Mouse (Mus musculus) hindbrain, embryonic 16.5 days (tissue): ENCODE measurements around the gene Sirt5. TPM values are rescaled to one million over a fixed set of nuclear protein-coding genes. Genes with fewer than 3 reads are reported as not detected.

Experiments used
- ATAC-seq: fragments of 200-750 bp; cut with Nextera tagmentation; 2 replicates; pipeline ENCODE4 v1.8.0; 2017; ENCODE audit warnings: moderate TSS enrichment, moderate library complexity
- H3K27ac ChIP-seq: fragments of 300-500 bp; sonication (generic); 2 replicates; pipeline ENCODE4 v1.5.1; 2014; ENCODE audit warnings: low read depth, mild to moderate bottlenecking, control low read depth, low read length, moderate library complexity
- H3K27me3 ChIP-seq: fragments of 300-500 bp; sonication (generic); replicated peaks from 2 replicates; pipeline ENCODE4 v1.6.1; 2014; ENCODE audit warnings: low read length; ENCODE audit not compliant: control insufficient read depth, insufficient read depth
- H3K36me3 ChIP-seq: fragments of 300-500 bp; sonication (generic); 2 replicates; pipeline ENCODE4 v1.6.1; 2014; ENCODE audit warnings: mild to moderate bottlenecking, low read length, moderate library complexity, mixed read lengths; ENCODE audit not compliant: control insufficient read depth, insufficient read depth
- H3K4me1 ChIP-seq: fragments of 300-500 bp; sonication (generic); 2 replicates; pipeline ENCODE4 v1.6.1; 2014; ENCODE audit warnings: low read depth, low read length; ENCODE audit not compliant: control insufficient read depth, insufficient read depth
- H3K4me2 ChIP-seq: fragments of 300-500 bp; sonication (generic); 2 replicates; pipeline ENCODE4 v1.6.1; 2014; ENCODE audit warnings: mild to moderate bottlenecking, low read length, control low read depth, moderate library complexity
- H3K4me3 ChIP-seq: fragments of 300-500 bp; sonication (generic); 2 replicates; pipeline ENCODE4 v1.5.1; 2014; ENCODE audit warnings: mild to moderate bottlenecking, low read length, control low read depth, moderate library complexity
- H3K9ac ChIP-seq: fragments of 300-500 bp; sonication (generic); 2 replicates; pipeline ENCODE4 v1.6.1; 2014; ENCODE audit warnings: low read depth, mild to moderate bottlenecking, control low read depth, low read length, moderate library complexity
- H3K9me3 ChIP-seq: fragments of 300-500 bp; sonication (generic); 2 replicates; pipeline ENCODE4 v1.6.1; 2014; ENCODE audit warnings: mild to moderate bottlenecking, low read length, moderate library complexity; ENCODE audit not compliant: control insufficient read depth
- WGBS: fragments of 180-500 bp; shearing (Covaris S2); extraction: QIAGEN DNeasy Blood & Tissue Kit; methylation state at CpG from one replicate; pipeline ENCODE4 v1.1.7; 2014; 5-methylcytosine and 5-hydroxymethylcytosine counted together
- polyA plus RNA-seq: library from polyadenylated mRNA; unstranded; fragments of >200 nt; fragmentation: Nextera tagmentation; extraction: Ambion mirVana; gene quantifications from 2 replicates; pipeline ENCODE4 v1.2.1, GENCODE M21; 2015

Sirt5 gene
- polyA plus RNA-seq, 1 experiment from 2014 or later, result 33.8 TPM

DNA sequence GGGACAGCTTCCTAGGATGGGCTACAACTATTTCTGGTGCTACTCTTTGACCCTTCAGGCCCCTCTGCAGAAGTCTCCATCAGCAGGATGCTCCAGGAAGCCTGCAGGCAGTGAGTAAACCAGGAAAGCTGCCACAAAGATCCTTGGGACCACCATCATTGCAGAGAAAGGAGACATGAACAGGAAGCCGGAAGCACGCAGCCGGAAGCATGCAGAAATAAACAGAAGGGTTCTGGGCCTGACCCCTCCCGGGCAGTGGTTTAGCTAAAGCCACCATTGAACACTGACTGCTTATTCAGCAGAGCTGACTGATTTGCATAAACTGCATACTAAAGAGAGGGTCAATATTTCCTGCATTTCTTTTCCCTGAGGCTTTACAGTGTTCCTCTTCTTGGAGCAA is 26.7 kb upstream of the Sirt5 start:
- peak; percentile 58; the same call in 1 of the 2 replicates for ATAC-seq
- H3K4me1 ChIP-seq, result no peaks in the 10 kb centered on the region
- no peak overlapping the region for H3K9ac ChIP-seq
- no peak overlapping the region for H3K4me2 ChIP-seq
- no peak overlapping the region for H3K27ac ChIP-seq
- WGBS, result 56% methylated on average over 4 of the region's 4 CpGs
- no peaks in the 10 kb centered on the region for H3K36me3 ChIP-seq
- H3K9me3 ChIP-seq, result no peaks in the 10 kb centered on the region
- H3K4me3 ChIP-seq, result no peak overlapping the region
- H3K27me3 ChIP-seq, result no peaks in the 10 kb centered on the region

DNA sequence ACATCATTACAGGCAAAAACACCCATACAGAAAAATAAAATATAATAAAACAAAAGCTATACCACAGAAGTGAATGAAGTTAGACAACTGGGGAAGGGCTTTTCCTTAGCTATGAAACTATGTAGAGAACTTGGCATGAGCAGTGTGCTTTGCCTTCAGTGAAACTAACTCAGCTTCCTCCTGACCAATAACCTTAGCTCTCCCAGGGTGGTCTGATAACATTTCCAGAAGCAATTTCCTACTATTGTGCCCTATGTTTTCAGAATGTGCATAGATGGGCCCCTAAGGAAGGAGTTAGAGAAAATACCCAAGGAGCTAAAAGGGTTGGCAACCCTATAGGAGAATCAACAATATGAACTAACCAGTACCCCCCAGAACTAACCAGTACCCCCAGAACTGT is 18.5 kb upstream of the Sirt5 start:
- Histone ChIP-seq H3K4me3 (no peak overlapping the region), H3K9me3 (no peaks in the 10 kb centered on the region), H3K27ac (no peak overlapping the region), H3K36me3 (no peaks in the 10 kb centered on the region), H3K27me3 (no peaks in the 10 kb centered on the region), H3K9ac (no peak overlapping the region), H3K4me2 (no peak overlapping the region), H3K4me1 (no peaks in the 10 kb centered on the region)
- no peak for ATAC-seq

DNA sequence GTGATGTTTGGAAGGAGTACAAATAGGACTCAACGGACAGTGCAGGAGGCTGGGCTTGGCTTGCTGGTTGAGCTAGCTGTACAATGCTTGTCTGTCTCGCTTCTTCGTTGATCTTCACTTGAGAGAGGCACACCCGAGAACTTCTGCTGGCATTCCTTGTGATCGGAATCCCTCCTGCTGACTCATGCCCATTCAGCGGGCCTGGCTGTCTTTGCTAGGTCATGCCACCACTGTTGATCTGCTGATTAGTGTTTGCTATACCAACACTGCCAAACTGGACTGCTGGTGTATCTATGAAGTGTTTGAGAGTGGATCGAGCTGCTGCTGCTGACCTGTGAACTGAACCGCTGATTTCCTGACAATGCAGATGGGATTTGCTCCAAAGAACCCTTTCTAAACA is 15.9 kb upstream of the Sirt5 start:
- Histone ChIP-seq H3K36me3 (no peaks in the 10 kb centered on the region), H3K4me3 (no peak overlapping the region), H3K27ac (no peak overlapping the region), H3K4me2 (no peak overlapping the region), H3K27me3 (no peaks in the 10 kb centered on the region), H3K9me3 (no peaks in the 10 kb centered on the region), H3K4me1 (no peaks in the 10 kb centered on the region), H3K9ac (no peak overlapping the region)
- 80% methylated on average over 8 of the region's 8 CpGs for WGBS
- no peak for ATAC-seq

DNA sequence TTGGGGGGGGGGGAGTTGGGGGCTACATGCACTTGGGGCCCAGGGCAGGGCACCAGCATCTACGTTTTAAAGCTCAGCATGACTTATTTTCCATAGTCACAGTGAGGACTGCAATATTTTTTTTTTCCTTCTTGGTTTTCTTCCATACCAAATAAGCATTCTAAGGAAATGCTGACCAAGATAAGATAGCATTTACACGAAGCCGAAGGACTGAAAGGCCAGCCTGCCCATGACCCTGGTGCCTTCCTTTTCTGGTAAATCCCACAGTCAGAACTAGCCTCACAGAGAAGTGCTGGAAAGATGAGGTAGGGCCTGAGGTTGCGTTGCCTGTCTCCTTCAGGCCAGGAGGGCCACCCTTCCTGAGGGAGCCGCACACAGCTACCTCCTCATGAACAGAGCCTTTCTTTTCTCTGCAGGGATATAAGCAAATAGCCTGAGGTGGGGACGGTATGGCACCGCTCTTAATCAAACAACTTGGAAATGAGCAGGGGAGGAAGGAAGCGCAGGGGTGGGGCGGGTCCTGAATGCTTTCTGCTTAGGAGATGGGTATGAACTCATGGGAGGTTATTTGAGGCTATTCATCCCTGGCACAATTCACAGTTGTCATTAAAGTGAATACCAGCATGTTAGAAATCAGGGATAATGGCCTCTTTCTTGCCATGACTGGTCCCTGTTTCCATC is 14.7 kb upstream of the Sirt5 start:
- Histone ChIP-seq H3K27ac (no peak overlapping the region), H3K4me3 (no peak overlapping the region), H3K9me3 (no peaks in the 10 kb centered on the region), H3K9ac (no peak overlapping the region), H3K27me3 (no peaks in the 10 kb centered on the region), H3K4me1 (no peaks in the 10 kb centered on the region), H3K36me3 (no peaks in the 10 kb centered on the region), H3K4me2 (no peak overlapping the region)
- ATAC-seq, result no peak
- WGBS, result 80% methylated on average over 9 of the region's 9 CpGs

DNA sequence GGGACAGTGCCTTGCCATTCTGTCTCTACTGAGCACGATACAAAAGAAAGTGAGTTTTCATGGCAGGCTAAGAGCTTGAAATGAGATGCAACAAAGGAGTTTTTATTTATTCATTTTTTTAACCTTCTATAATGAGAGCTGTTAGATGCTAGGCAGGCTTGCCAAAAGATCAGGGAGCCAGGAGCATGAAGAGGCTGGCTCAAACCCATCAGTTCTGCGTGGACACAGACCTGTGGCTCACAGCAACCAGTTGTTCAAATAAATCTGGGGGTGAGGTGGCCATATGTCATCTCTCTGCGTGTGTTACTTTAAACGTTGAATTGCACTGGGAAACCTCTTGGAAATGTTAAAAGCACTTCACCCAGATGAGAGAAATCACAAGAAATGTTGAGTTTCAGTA is 11.9 kb upstream of the Sirt5 start:
- H3K27me3 ChIP-seq, result no peaks in the 10 kb centered on the region
- ATAC-seq, result no peak
- WGBS, result 55% methylated on average over 4 of the region's 4 CpGs

DNA sequence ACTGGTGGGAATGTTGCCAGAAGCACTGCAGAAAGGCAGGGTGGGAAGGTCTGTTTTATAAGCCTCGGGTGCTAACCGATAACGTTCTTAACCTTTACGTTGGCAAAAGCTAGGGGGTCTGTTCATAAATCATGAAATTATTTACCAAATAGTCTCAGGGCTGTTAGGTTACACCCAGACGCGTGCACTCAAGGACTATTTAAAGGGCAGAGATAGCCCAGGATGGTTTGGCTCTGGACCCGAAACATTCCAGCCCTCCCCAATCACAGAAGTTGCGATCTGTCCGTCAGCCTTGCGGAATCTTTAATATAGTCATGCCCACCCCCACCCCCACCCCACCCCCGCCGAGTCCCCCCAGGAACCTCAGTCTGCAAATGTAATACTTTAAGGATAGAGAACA is 10.9 kb upstream of the Sirt5 start:
- 75% methylated on average over 12 of the region's 12 CpGs for WGBS
- Histone ChIP-seq H3K4me3 (no peak overlapping the region), H3K36me3 (no peaks in the 10 kb centered on the region), H3K27ac (no peak overlapping the region), H3K4me2 (no peak overlapping the region), H3K9ac (no peak overlapping the region), H3K27me3 (no peaks in the 10 kb centered on the region), H3K9me3 (no peaks in the 10 kb centered on the region), H3K4me1 (no peaks in the 10 kb centered on the region)
- ATAC-seq, result no peak

More for the DNA sequence above, 11.9 kb upstream of the Sirt5 start:
- Histone ChIP-seq H3K4me3 (no peak overlapping the region), H3K27ac (no peak overlapping the region), H3K9ac (no peak overlapping the region), H3K36me3 (no peaks in the 10 kb centered on the region), H3K9me3 (no peaks in the 10 kb centered on the region), H3K4me2 (no peak overlapping the region), H3K4me1 (no peaks in the 10 kb centered on the region)

DNA sequence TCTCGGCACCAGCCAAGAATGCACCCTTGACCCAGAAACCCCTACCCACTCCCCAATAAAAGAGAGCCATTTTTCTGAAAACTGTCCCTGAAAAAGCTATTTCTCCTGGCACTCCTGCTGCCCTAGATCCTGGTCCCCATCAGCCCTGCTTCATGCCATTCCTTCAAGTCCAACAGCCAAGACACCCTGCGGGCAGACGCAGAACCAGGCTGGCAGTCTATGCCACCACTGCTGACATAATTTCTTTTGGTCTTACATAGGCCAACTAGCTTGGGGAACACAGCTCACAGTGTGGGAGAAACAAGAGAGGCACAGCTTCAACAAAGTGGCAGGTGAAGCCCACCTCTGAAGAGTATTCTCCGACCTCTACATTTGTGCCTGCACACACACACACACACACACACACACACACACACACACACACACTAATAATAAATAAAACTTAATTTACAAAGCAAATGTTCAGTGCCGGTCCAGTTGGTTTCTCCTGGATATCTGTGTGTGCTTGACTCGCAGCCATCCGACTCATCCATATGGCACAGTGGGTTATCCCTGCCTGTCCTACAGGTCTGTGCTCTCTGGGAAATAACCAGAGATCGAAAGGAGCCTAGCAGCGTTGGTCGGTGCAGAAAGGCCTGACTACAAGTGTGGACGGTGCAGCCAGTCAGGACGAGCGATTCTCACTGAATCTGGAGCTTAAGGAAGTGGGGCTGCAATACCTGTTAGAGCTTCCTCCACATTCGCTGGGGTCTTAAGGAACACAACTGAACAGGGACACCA is 8.8 kb upstream of the Sirt5 start:
- ATAC-seq, result no peak
- Histone ChIP-seq H3K4me1 (no peaks in the 10 kb centered on the region), H3K4me3 (no peak overlapping the region), H3K27ac (no peak overlapping the region), H3K36me3 (no peaks in the 10 kb centered on the region), H3K9me3 (no peaks in the 10 kb centered on the region), H3K9ac (no peak overlapping the region), H3K4me2 (no peak overlapping the region), H3K27me3 (no peaks in the 10 kb centered on the region)
- 88% methylated on average over 14 of the region's 14 CpGs for WGBS

DNA sequence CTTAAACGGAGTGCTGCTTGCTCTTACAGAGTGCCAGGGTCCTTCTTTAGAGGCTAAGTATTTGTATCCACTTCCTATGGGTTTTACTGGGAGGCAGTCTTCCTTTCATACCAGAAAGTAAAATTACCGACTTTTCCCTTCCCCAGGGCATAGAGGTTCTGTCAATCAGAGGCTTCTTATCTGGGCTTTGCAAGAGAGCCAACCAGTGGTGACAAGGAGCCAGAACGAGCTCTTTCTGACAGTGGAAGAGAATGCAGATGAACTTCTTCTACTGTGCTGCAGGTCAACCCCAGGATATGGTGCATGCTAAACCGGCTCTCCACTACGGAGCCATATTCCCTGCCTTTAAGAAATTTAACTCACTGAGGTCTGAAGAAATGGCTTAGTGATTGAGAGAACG is 4.8 kb upstream of the Sirt5 start:
- Histone ChIP-seq H3K27ac (no peak overlapping the region), H3K4me1 (no peaks in the 10 kb centered on the region), H3K9me3 (no peaks in the 10 kb centered on the region), H3K4me2 (no peak overlapping the region), H3K9ac (no peak overlapping the region), H3K36me3 (no peaks in the 10 kb centered on the region), H3K4me3 (no peak overlapping the region), H3K27me3 (no peaks in the 10 kb centered on the region)
- 72% methylated on average over 6 of the region's 6 CpGs for WGBS
- ATAC-seq, result no peak

DNA sequence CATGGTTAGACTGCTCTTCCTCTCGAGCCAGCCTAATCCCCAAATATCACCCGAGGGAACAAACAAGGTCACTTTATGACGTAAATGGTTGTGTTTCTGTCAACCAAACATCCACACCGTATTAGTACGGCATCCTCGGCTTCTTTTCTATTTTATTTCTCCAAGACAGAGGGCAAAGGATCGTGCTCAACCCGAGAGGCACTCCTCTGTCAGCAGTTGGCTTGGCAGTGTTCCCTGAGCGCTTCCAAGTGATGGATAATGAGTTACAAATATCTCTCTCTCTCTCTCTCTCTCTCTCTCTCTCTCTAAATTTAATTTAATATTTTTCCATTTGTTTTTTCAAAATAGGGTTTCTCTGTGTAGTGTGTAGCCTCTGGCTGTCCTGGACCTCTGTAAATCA is 2.9 kb upstream of the Sirt5 start:
- no peak for ATAC-seq
- no peaks in the 10 kb centered on the region for H3K27me3 ChIP-seq
- WGBS, result 74% methylated on average over 9 of the region's 9 CpGs
- H3K4me2 ChIP-seq, result no peak overlapping the region
- no peak overlapping the region for H3K27ac ChIP-seq
- peaks cover 5% of the 10 kb centered on the region; the same call in 1 of the 2 replicates for H3K4me1 ChIP-seq
- H3K9ac ChIP-seq, result no peak overlapping the region
- no peak overlapping the region for H3K4me3 ChIP-seq
- H3K36me3 ChIP-seq, result no peaks in the 10 kb centered on the region
- no peaks in the 10 kb centered on the region for H3K9me3 ChIP-seq
